Mouse (Mus musculus): ENCODE results near the gene Bscl2. TPM values are rescaled to one million over a fixed set of nuclear protein-coding genes. Genes with fewer than 3 reads are reported as not detected.

Gene Bscl2
- total RNA-seq, 2 experiments from 2014 or later = 15.9 to 17.8 TPM

DNA sequence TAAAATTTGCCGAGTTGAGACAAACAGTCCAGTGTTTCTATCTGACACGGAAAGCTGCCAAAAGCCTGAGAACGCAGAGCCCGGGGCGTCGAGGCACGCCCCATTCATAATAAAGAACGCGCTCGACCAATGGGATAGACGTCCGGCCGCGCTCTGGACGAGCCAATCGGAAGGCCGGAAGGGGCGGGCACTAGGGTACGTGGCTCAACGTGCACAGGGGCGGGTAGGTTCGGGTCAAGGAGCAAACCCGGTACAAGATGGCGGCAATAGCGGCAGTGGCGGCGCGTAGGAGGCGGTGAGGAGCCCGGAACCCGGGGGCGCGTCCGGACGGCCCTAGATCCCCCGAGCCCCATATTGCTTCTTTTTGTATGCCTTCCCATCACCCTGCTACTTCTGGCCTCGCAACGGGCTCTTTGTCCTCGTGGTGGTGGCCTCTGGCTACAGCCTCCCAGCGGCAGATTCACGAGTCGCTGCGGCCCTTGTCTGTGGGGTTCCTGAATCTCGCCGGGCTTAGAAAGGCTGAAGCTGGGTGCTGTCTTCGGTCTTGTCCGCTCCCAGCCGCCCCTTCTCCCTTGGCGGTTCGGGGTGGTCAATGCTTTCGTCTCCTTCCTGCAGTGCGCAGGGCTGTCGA is 60.7 kb downstream of the Bscl2 start, which contains the start of gene Ganab:
Ganab (plus strand) TSS at position 207 of the 631 bp plus-strand sequence.
- DNase-seq = peak; percentile 89 to 93
- intact Hi-C loops (cut with DNase I) = no loop called here

Small RNAs within 50 kb of the gene (microRNA-seq; reads per million reads assigned to microRNA genes)
- 0 reads per million in 2 experiments for gene Mir5136

Other genes with a start within 250 kb of the Bscl2 start
- not detected for gene Slc22a8, start 246.2 kb upstream of the Bscl2 start, total RNA-seq (2021)
- gene Slc22a6, start 219.4 kb upstream of the Bscl2 start, total RNA-seq (2021) = not detected
- not detected for gene Chrm1, start 173.7 kb upstream of the Bscl2 start, total RNA-seq (2021)
- gene Slc3a2, start 114.1 kb upstream of the Bscl2 start, total RNA-seq (2021) = 10 to 100 TPM; 27.9 to 30.0 TPM
- 10 to 100 TPM; 15.2 to 20.4 TPM for gene Wdr74, start 101.6 kb upstream of the Bscl2 start, total RNA-seq (2021)
- under 1 TPM in 1 of 2 experiments, not detected in 1; 0.66 TPM for gene 1700092M07Rik, start 96.7 kb upstream of the Bscl2 start, total RNA-seq (2021)
- 10 to 100 TPM; 19.0 to 19.9 TPM for gene Stx5a, start 96.1 kb upstream of the Bscl2 start, total RNA-seq (2021)
- 10 to 100 TPM; 24.1 to 32.9 TPM for gene Nxf1, start 80.4 kb upstream of the Bscl2 start, total RNA-seq (2021)
- gene Tmem223, start 66.5 kb upstream of the Bscl2 start, total RNA-seq (2021) = 10 to 100 TPM; 79.6 to 84.2 TPM
- gene Tmem179b, start 63.0 kb upstream of the Bscl2 start, total RNA-seq (2021) = 1 to 10 TPM; 6.1 to 8.2 TPM
- 1 to 10 TPM; 4.6 to 4.9 TPM for gene Taf6l, start 51.0 kb upstream of the Bscl2 start, total RNA-seq (2021)
- 10 to 100 TPM; 32.0 to 35.4 TPM for gene Polr2g, start 38.9 kb upstream of the Bscl2 start, total RNA-seq (2021)
- under 1 TPM; 0.42 to 0.74 TPM for gene Zbtb3, start 34.9 kb upstream of the Bscl2 start, total RNA-seq (2021)
- gene Ttc9c, start 18.1 kb upstream of the Bscl2 start, total RNA-seq (2021) = 1 to 10 TPM; 9.2 TPM
- gene Hnrnpul2, start 17.5 kb upstream of the Bscl2 start, total RNA-seq (2021) = 10 to 100 TPM; 31.0 to 36.6 TPM
- 1 to 10 TPM in 1 of 2 experiments, not detected in 1; 1.4 TPM for gene AC129217.1, start 7.7 kb upstream of the Bscl2 start, total RNA-seq (2021)
- gene Gng3, start 1.7 kb downstream of the Bscl2 start, total RNA-seq (2021) = not detected
- 1 to 10 TPM; 5.8 to 8.8 TPM for gene Lrrn4cl, start 13.3 kb downstream of the Bscl2 start, total RNA-seq (2021)
- 100 to 1,000 TPM; 197 to 321 TPM for gene Ubxn1, start 34.0 kb downstream of the Bscl2 start, total RNA-seq (2021)
- 10 to 100 TPM; 56.4 to 67.2 TPM for gene Uqcc3, start 43.5 kb downstream of the Bscl2 start, total RNA-seq (2021)
- gene Lbhd1, start 46.3 kb downstream of the Bscl2 start, total RNA-seq (2021) = 1 to 10 TPM; 3.5 TPM
- gene Gm49403, start 46.5 kb downstream of the Bscl2 start, total RNA-seq (2021) = not detected
- 10 to 100 TPM; 15.6 to 17.1 TPM for gene 1810009A15Rik, start 51.4 kb downstream of the Bscl2 start, total RNA-seq (2021)
- under 1 TPM in 1 of 2 experiments, not detected in 1; 0.84 TPM for gene Gm49416, start 51.5 kb downstream of the Bscl2 start, total RNA-seq (2021)
- 1 to 10 TPM; 8.4 to 9.4 TPM for gene Ints5, start 55.5 kb downstream of the Bscl2 start, total RNA-seq (2021)
- 10 to 100 TPM; 19.3 to 19.9 TPM for gene Ganab, start 60.6 kb downstream of the Bscl2 start, total RNA-seq (2021)
- gene B3gat3, start 82.9 kb downstream of the Bscl2 start, total RNA-seq (2021) = 10 to 100 TPM; 28.3 to 31.2 TPM
- gene Rom1, start 91.9 kb downstream of the Bscl2 start, total RNA-seq (2021) = 10 to 100 TPM in 1 of 2 experiments, 1 to 10 TPM in 1; 6.9 to 11.0 TPM
- 1 to 10 TPM; 5.1 to 7.3 TPM for gene Eml3, start 92.1 kb downstream of the Bscl2 start, total RNA-seq (2021)
- gene Mta2, start 104.4 kb downstream of the Bscl2 start, total RNA-seq (2021) = 10 to 100 TPM; 19.4 to 24.1 TPM
- gene Tut1, start 116.4 kb downstream of the Bscl2 start, total RNA-seq (2021) = 1 to 10 TPM; 6.0 to 7.7 TPM
- 100 to 1,000 TPM; 441 to 447 TPM for gene Eef1g, start 129.6 kb downstream of the Bscl2 start, total RNA-seq (2021)
- gene Ahnak, start 151.8 kb downstream of the Bscl2 start, total RNA-seq (2021) = 100 to 1,000 TPM; 171 to 208 TPM

Data from gastrocnemius, postnatal 36 days (tissue).